Mouse (Mus musculus): ENCODE results near the gene I830077J02Rik. TPM values are rescaled to one million over a fixed set of nuclear protein-coding genes. Genes with fewer than 3 reads are reported as not detected.

I830077J02Rik gene
- polyA plus RNA-seq, 1 experiment, result 0.01 TPM

DNA sequence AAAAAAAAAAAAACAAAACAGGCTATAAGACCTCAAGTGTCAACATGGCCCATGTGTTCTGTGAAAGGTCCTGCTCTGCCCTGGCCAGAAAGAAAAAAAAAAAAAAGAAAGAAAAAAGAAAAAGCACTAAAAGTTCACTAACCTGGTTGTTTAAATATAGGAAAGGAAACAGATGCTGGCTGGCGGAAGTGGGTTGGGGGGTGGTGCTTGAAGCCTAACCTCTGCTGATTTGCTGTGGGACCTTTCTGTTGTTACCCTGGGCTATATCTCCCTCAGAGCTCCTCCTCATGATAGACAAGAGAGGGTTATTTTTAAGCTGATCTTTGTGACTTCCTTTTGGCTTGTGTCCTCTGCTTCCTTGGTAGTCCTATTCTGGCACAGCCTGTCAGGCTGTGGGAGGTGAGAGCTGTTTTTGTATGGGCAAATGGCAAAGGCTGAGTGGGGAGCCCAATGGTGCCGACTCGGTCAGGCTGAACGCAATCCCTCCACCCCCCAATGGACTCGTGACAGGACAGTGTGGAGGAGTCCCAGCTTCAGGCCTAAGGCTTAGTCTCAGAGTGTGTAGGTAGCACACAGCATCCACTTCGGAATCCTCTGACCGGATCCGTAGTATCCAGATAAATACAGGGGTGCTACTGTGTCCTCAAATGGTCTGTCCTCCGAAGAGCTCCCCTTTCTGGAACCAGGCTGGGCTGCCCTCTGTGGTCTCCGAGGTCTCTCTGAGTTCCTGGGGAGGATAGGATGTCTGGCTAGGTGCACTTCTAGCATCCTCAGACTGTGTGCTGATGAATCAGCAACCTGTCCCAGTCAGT, 40.5 kb downstream of the I830077J02Rik start:
- H3K4me1 ChIP-seq (ENCODE audit: control insufficient read depth), result peaks cover 29% of the 10 kb centered on the region

DNA sequence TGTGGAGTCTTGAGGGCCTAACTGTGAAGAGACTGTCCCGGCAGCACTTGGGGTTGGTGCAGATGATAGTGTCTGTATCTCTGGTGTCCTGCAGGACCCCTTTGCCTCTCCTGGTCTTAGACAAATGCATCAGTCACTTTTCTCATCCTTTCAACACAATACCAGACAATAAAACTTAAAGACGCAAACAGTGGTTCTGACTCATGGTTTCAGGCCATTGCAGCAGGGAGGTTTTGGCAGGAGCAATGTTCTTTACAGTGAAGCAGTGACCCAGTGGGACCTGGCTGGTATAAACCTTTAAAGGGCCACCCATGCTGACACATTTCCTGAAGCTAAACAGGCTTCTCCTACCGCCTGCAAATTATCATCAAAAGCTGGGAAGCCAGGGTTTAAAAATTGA, 41.3 kb downstream of the I830077J02Rik start:
- H3K4me1 ChIP-seq (ENCODE audit: control insufficient read depth), result peaks cover 29% of the 10 kb centered on the region
- H3K36me3 ChIP-seq (ENCODE audit: control insufficient read depth), result no peaks in the 10 kb centered on the region
- H3K9me3 ChIP-seq (ENCODE audit: control insufficient read depth, low read length), result no peaks in the 10 kb centered on the region
- TF ChIP-seq TAL1 (IDR thresholded peaks at IDR 0.05; ENCODE audit: low read length) (no peak), GATA1 (IDR thresholded peaks at IDR 0.05; ENCODE audit: low read length) (no peak)
- H3K27me3 ChIP-seq (ENCODE audit: control insufficient read depth), result peaks cover 18% of the 10 kb centered on the region
- H3K4me3 ChIP-seq (replicated peaks), result no peak overlapping the region

More for the DNA sequence above, 40.5 kb downstream of the I830077J02Rik start:
- no peak for TF ChIP-seq TAL1 (IDR thresholded peaks at IDR 0.05; ENCODE audit: low read length)
- TF ChIP-seq GATA1 (IDR thresholded peaks at IDR 0.05; ENCODE audit: low read length), result no peak
- H3K9me3 ChIP-seq (ENCODE audit: control insufficient read depth, low read length), result no peaks in the 10 kb centered on the region
- no peak overlapping the region for H3K4me3 ChIP-seq (replicated peaks)
- peaks cover 18% of the 10 kb centered on the region for H3K27me3 ChIP-seq (ENCODE audit: control insufficient read depth)
- no peaks in the 10 kb centered on the region for H3K36me3 ChIP-seq (ENCODE audit: control insufficient read depth)

DNA sequence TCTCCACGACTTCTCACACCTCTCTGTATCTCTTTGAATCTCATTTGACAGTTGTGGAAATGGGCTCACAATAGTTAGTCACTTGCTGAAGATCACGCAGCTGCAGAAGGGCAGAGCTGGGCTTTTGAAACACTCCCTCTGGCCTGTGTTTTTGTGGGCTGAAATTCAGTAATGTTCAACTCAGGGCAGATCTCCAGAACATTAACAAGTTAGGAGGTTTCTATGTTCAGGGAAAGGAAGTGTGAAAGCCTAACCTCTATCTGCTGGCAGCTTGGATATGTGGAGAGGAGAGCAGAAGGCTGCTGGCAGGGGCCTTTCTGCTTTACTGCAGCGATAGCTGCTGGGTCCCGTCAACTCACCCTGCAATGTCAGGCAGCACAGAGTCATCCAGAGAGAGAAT, 42.2 kb downstream of the I830077J02Rik start:
- Histone ChIP-seq H3K9me3 (ENCODE audit: control insufficient read depth, low read length) (no peaks in the 10 kb centered on the region), H3K4me1 (ENCODE audit: control insufficient read depth) (peaks cover 29% of the 10 kb centered on the region), H3K27me3 (ENCODE audit: control insufficient read depth) (peaks cover 18% of the 10 kb centered on the region), H3K36me3 (ENCODE audit: control insufficient read depth) (no peaks in the 10 kb centered on the region), H3K4me3 (replicated peaks) (no peak overlapping the region)
- no peak for TF ChIP-seq GATA1 (IDR thresholded peaks at IDR 0.05; ENCODE audit: low read length)
- no peak for TF ChIP-seq TAL1 (IDR thresholded peaks at IDR 0.05; ENCODE audit: low read length)

DNA sequence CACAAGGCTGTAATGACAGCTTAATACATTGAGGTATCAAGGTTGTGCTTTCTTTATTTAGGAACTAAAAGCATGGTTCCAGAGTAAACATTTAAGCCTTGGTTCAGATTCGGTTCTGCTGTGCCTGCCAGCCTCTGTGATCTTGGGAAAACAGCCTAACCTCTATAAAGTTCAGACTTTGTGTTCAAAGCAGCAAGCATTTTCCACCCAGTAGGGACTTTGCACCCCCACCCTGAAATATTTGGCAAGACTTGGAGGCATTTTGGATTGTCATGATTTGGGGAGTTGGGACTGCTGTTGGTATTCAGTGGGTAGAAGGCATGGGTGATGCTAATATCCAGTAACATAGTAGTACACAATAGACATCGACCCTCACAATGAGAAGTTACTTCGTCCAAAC, 43.5 kb downstream of the I830077J02Rik start:
- H3K4me1 ChIP-seq (ENCODE audit: control insufficient read depth), result peaks cover 18% of the 10 kb centered on the region
- TF ChIP-seq TAL1 (IDR thresholded peaks at IDR 0.05; ENCODE audit: low read length) (no peak; the same call in 2 of the 3 replicates), GATA1 (IDR thresholded peaks at IDR 0.05; ENCODE audit: low read length) (no peak)

DNA sequence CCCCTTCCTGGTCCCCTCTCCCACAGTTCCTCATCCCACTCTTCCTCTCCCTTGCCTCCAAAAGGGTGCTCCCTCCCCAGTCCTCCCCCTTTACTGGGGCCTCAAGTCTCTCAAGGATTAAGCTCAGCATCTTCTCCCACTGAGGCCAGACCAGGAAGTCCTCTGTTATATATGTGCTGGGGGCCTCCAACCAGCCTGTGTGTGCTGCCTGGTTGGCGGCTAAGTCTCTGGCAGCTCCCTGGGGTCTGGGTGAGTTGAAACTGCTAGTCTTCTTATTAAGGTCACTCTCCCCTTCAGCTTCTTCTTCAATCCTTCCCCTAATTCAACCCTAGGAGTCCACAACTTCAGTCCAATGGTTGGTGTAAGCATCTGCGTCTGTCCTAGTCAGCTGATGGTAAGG, 49.4 kb downstream of the I830077J02Rik start:
- Histone ChIP-seq H3K4me3 (replicated peaks) (no peak overlapping the region), H3K4me1 (ENCODE audit: control insufficient read depth) (no peaks in the 10 kb centered on the region), H3K36me3 (ENCODE audit: control insufficient read depth) (no peaks in the 10 kb centered on the region), H3K9me3 (ENCODE audit: control insufficient read depth, low read length) (no peaks in the 10 kb centered on the region), H3K27me3 (ENCODE audit: control insufficient read depth) (no peaks in the 10 kb centered on the region; the same call in 1 of the 2 replicates)
- TF ChIP-seq GATA1 (IDR thresholded peaks at IDR 0.05; ENCODE audit: low read length) (no peak), TAL1 (IDR thresholded peaks at IDR 0.05; ENCODE audit: low read length) (no peak)

More for the DNA sequence above, 43.5 kb downstream of the I830077J02Rik start:
- no peak overlapping the region for H3K4me3 ChIP-seq (replicated peaks)
- no peaks in the 10 kb centered on the region for H3K36me3 ChIP-seq (ENCODE audit: control insufficient read depth)
- H3K27me3 ChIP-seq (ENCODE audit: control insufficient read depth), result peaks cover 7% of the 10 kb centered on the region
- H3K9me3 ChIP-seq (ENCODE audit: control insufficient read depth, low read length), result no peaks in the 10 kb centered on the region

DNA sequence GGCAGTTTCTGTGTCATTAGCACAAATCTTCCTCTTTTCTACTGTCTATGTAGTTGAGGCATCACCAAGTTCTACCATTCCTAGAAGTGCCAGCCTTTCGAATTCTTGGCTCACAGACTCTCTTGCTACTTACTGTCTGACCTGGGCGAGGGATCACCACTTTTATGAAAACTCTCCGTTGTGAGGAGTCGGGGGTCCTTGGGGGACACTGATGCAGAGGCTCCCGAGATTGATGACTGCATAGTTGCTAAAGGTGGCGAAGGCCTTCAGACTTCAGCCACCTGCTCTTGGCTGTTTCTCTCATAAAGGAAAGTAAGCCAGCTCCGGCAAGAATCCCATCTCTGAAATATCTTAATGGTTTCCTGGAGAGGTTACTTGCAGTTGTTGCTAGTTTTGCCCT, 50.4 kb downstream of the I830077J02Rik start:
- Histone ChIP-seq H3K4me3 (replicated peaks) (no peak overlapping the region), H3K9me3 (ENCODE audit: control insufficient read depth, low read length) (no peaks in the 10 kb centered on the region), H3K27me3 (ENCODE audit: control insufficient read depth) (peaks cover 3% of the 10 kb centered on the region; the same call in 1 of the 2 replicates), H3K4me1 (ENCODE audit: control insufficient read depth) (no peaks in the 10 kb centered on the region), H3K36me3 (ENCODE audit: control insufficient read depth) (no peaks in the 10 kb centered on the region)
- TF ChIP-seq GATA1 (IDR thresholded peaks at IDR 0.05; ENCODE audit: low read length) (no peak), TAL1 (IDR thresholded peaks at IDR 0.05; ENCODE audit: low read length) (no peak)

DNA sequence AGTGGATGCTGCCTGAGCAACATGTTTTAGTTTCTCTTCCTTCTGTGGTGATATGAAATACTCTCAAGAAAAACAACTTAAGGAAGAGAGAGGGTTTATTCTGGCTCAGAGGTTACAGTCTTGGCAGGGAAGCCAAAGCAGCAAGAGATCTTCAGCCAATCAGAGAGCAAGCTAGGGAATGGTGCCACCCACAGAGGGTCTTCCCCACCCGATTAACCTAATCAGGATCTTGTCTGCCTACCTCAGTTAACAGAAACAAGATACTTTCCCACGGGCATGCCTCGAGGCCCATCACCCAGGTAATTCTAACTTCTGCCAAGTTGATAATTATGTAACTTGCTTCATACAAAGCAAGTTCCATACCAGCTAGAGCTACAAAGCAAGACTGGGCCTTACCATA, 52.0 kb downstream of the I830077J02Rik start:
- H3K4me3 ChIP-seq (replicated peaks), result no peak overlapping the region
- no peaks in the 10 kb centered on the region for H3K36me3 ChIP-seq (ENCODE audit: control insufficient read depth)
- H3K27me3 ChIP-seq (ENCODE audit: control insufficient read depth), result peaks cover 5% of the 10 kb centered on the region; the same call in 1 of the 2 replicates
- H3K4me1 ChIP-seq (ENCODE audit: control insufficient read depth), result no peaks in the 10 kb centered on the region
- TF ChIP-seq TAL1 (IDR thresholded peaks at IDR 0.05; ENCODE audit: low read length) (no peak), GATA1 (IDR thresholded peaks at IDR 0.05; ENCODE audit: low read length) (no peak)
- no peaks in the 10 kb centered on the region for H3K9me3 ChIP-seq (ENCODE audit: control insufficient read depth, low read length)

DNA sequence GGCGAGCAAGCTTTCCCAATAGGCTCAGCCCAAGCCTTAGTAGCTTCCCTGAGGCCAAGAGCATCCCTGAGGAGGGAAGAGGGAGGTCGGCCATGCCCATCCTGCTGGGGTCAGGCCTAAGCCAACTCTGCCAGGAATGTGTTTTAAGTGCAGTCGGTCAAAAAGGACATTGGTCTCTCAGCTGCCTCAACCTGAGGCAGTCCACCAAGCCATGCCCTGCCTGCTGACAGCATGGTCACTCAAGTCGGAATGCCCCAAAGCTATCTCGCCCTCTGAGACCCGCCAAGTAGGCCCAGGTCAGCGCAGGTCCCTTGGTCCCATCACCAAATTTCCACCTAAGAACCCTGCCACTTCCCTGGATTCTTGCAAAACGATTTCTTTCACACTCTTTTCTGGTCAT, 53.7 kb downstream of the I830077J02Rik start:
- no peak overlapping the region for H3K4me3 ChIP-seq (replicated peaks)
- no peaks in the 10 kb centered on the region for H3K36me3 ChIP-seq (ENCODE audit: control insufficient read depth)
- no peaks in the 10 kb centered on the region for H3K4me1 ChIP-seq (ENCODE audit: control insufficient read depth)
- no peaks in the 10 kb centered on the region for H3K9me3 ChIP-seq (ENCODE audit: control insufficient read depth, low read length)
- TF ChIP-seq GATA1 (IDR thresholded peaks at IDR 0.05; ENCODE audit: low read length) (no peak), TAL1 (IDR thresholded peaks at IDR 0.05; ENCODE audit: low read length) (no peak)
- H3K27me3 ChIP-seq (ENCODE audit: control insufficient read depth), result peaks cover 5% of the 10 kb centered on the region; the same call in 1 of the 2 replicates

DNA sequence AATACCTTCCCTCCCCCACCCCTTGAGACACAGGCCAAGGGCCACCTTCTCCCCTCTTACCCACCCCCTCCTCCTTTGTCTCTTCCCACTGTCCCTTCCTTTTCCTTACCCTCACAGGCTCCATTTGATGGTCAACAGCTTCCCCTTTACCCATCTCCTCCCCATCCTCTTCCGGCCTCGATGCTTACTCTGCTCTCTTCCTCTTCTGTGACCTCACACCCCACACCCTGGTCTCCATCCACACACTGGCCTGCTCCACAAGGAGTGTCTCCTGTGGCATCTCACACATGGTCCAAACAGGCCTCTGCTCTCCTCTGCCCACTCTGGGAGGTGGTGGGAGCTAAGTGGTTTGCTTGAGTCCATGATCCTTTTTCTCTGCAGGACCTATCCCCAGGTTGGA, 54.5 kb downstream of the I830077J02Rik start:
- Histone ChIP-seq H3K36me3 (ENCODE audit: control insufficient read depth) (no peaks in the 10 kb centered on the region), H3K4me1 (ENCODE audit: control insufficient read depth) (no peaks in the 10 kb centered on the region), H3K9me3 (ENCODE audit: control insufficient read depth, low read length) (no peaks in the 10 kb centered on the region), H3K4me3 (replicated peaks) (no peak overlapping the region), H3K27me3 (ENCODE audit: control insufficient read depth) (0 out of 2 replicates have a peak, but pooled peaks cover 5% of the 10 kb centered on the region)
- TF ChIP-seq TAL1 (IDR thresholded peaks at IDR 0.05; ENCODE audit: low read length) (no peak), GATA1 (IDR thresholded peaks at IDR 0.05; ENCODE audit: low read length) (no peak)

Measured in erythroblast, embryonic 14.5 days (primary cell).